Mouse (Mus musculus) CD4-positive, CD25-positive, alpha-beta regulatory T cell, adult 9 weeks (primary cell): Measurements from ENCODE around the gene Hacd1. TPM values are rescaled to one million over a fixed set of nuclear protein-coding genes. Genes with fewer than 3 reads are reported as not detected.

ENCODE experiments used
- polyA plus RNA-seq: library from polyadenylated mRNA; unstranded; fragments of 100-300 nt; shearing (Covaris generic); gene quantifications from one replicate; pipeline ENCODE4 v1.2.1, GENCODE M21; 2017

Gene Hacd1
- not detected for polyA plus RNA-seq

DNA sequence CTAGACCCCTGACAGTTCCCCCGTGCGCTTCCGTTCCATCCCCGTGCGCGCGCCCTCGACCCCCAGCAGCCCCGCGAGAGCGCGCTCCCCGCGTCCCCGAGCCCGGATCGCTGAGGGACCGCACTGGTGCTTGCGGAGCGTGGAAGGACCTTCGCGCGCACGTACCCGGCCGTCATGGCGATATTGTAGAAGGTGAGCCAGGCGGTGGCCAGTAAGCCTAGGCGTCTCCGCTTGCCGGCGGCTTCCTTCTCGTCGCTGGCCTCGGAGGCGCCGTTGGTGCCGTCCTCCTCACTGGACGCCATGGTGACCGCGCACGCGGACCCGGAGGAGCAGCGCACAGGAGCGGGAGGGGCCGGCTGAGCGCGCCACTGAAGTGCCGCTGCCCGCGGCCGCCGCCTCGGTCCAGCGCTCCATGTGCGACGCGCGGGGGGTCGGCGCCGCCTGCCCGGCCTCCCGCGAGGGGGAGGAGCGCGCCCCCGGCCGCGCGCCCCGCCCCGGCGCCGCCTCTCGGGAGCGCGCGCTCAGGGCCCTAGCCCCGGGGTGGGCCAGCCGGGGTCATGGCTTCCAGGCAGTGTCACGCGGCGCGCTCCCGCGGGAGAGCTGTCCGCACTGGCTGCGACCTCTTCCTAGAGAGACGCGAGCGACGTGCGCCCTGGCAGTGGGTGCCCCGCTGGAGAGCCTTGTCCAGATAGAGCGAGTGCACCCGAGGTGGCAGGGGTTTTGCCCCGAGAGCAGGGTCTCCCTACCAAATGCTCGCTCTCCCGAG is at the start of gene Hacd1:
Hacd1 (minus strand) TSS at position 570 of the 766 bp plus-strand sequence.

GRCm38 (mm10) chr2:14073362-14074220 is 17.7 kb upstream of the Hacd1 start, which contains the start of gene Stam:
TSS of gene Stam (plus strand) at chr2:14074098.

Other genes starting within 250 kb of the Hacd1 start
- gene Stam, start 18.0 kb upstream of the Hacd1 start, polyA plus RNA-seq, result 43.1 TPM
- not detected for gene Tmem236, start 118.4 kb upstream of the Hacd1 start, polyA plus RNA-seq
- 1.0 TPM for gene Mrc1, start 173.3 kb upstream of the Hacd1 start, polyA plus RNA-seq